Mouse (Mus musculus): ENCODE measurements around the gene Rps6kc1.

DNA sequence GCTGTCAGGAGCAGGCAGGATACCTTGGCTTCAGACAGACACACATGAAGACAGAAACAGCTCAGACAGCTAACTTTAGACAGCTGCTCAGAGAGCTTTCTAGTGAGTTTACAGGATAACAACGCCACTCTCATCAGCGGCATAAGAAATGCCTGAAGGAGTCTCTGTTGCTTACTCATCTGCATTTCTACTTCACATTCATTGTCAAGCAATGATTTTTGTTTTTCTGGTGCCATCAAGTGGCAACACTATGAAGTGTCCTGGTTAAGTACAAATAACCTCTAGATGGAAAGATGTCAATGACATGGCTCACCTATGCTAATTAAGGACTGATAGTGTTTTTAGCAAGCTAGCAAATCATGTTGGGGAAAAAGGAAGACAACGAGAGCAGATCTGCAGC, 42.8 kb downstream of the Rps6kc1 start:
- TF ChIP-seq GATA1 (IDR thresholded peaks at IDR 0.05; ENCODE audit: low read length) (no peak), TAL1 (IDR thresholded peaks at IDR 0.05; ENCODE audit: low read length) (no peak)

All from erythroblast, embryonic 14.5 days (primary cell).